Mouse (Mus musculus) MN1 (cell line): ENCODE results near the gene Gm3383.
"Not testable (repeated sequence)": the region's sequence is repeated elsewhere in the genome, so short reads cannot be mapped to it uniquely, and the experiment has no call there.

Source experiments
- DNase-seq: peaks from one replicate; pipeline ENCODE4 v3.0.0-alpha.2; 2016; ENCODE audit warnings: low spot score

Gene Gm3383

DNA sequence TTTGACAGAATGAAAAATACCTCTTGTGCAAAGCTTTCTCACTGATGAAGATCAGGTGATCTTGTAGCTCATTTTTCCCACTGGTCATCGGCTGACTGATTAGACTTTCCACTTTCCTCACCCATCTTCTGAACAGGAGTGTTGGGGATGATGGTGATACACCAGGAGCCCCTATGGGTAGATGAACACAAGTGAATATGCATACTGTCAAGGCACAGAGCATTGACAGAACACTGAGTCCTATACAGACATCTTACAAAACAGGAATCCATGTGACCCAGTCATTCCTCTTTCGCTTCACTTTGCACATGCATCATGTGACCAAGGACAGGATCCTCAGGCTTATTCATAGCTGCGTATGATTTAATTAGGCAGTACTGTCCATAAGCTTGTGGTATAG is at the start of gene Gm3383:
Gene Gm3383, minus strand, starts transcription at position 101 of the 400 bp plus-strand sequence.
- DNase-seq: not testable (repeated sequence)

GRCm38 (mm10) chr14:5855911-5856310 is 48.1 kb upstream of the Gm3383 start:
- DNase-seq: not testable (repeated sequence)

GRCm38 (mm10) chr14:5830229-5830628 is 22.4 kb upstream of the Gm3383 start, which contains the start of gene Gm3424:
TSS of gene Gm3424 (minus strand) at chr14:5830329.
- not testable (repeated sequence) for DNase-seq

DNA sequence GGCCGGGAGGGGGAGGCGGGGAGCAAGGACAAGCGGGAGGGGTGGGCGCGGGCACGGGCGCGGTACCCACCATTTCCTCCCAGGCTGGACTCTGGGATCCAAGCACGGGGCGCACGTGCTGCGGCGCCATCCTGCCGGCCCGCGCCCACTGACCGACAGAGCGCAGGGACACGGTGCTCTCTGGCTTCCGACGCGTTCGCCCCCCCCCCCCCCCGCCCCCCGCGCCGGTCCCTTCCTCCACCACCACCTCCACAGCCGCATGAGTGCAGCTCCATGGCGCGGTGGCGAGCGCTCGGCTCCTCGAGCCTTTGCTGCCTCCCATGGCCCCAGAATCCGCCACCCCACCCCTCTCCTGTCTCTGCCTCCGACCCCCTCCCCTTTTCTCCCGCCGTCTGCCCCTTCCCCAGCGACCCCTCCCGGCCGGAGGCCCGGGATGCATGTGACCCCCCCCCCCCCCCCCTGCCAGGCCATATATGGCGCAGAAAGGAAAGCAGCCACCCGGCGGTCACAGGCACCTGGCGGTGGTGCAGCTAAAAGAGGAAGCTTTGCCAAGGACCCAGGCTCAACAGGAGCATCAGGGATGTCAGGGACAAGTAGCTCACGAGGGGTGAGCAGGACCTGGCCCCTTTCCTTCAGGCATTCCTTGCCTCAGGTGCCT is 5.0 kb upstream of the Gm3383 start:
- not testable (repeated sequence) for DNase-seq

GRCm38 (mm10) chr14:5741477-5741876 is 66.3 kb downstream of the Gm3383 start, which contains the start of gene Gm3373:
TSS of gene Gm3373 (minus strand) at chr14:5741577.
- DNase-seq: not testable (repeated sequence)

GRCm38 (mm10) chr14:5687357-5687756 is 120.4 kb downstream of the Gm3383 start, which contains the start of gene Gm9603:
TSS of gene Gm9603 (minus strand) at chr14:5687457.
- DNase-seq: not testable (repeated sequence)

- DNase-seq: not testable (repeated sequence)
Measured at GRCm38 (mm10) chr14:5632928-5633327, 174.9 kb downstream of the Gm3383 start, which contains the start of gene Gm8265. TSS of gene Gm8265 (minus strand) at chr14:5633028.
